Mouse (Mus musculus): ENCODE measurements around the gene Fam120a.

DNA sequence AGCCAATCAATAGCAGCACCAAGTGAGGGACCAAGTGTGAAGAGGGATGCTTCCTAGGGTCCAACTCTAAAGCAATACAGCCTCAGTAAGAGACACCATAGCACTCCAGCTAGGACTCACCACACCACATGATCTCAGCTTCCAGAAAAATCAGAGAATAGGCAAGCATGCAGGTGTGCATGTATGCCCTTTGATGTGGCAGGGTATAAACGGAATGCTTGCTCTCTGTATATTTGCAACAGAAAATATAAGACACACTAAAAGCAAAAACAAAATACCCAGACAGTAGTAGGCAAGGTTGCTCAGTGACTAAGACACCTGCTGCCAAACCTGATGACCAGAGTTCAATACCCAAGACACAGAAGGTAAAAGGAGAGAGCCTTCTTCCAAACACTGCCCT lies 124.3 kb downstream of the Fam120a start:
- TF ChIP-seq POLR2A (IDR thresholded peaks at IDR 0.05; ENCODE audit: insufficient read length, low read depth) (no peak), TCF12 (IDR thresholded peaks at IDR 0.05; ENCODE audit: insufficient read depth, poor library complexity, severe bottlenecking) (no peak), MYOG (IDR thresholded peaks at IDR 0.05; ENCODE audit: control insufficient read depth in 1 of 3, insufficient read depth in 1 of 3, insufficient read length in 2 of 3, low read depth in 2 of 3) (no peak), POLR2AphosphoS2 (IDR thresholded peaks at IDR 0.05; ENCODE audit: insufficient read length, low read depth) (no peak), E2F4 (IDR thresholded peaks at IDR 0.05; ENCODE audit: insufficient read depth) (no peak), CEBPB (IDR thresholded peaks at IDR 0.05; ENCODE audit: insufficient read depth, poor library complexity, severe bottlenecking) (no peak), USF1 (IDR thresholded peaks at IDR 0.05; ENCODE audit: low read depth) (no peak), MAX (IDR thresholded peaks at IDR 0.05; ENCODE audit: low read depth) (no peak), MYOD1 (IDR thresholded peaks at IDR 0.05; ENCODE audit: control insufficient read depth in 1 of 3, insufficient read length in 2 of 3, low read depth in 2 of 3) (no peak), SRF (IDR thresholded peaks at IDR 0.05; ENCODE audit: control insufficient read depth, insufficient read length, low read depth) (no peak), TCF3 (IDR thresholded peaks at IDR 0.05; ENCODE audit: insufficient read length, low read depth) (no peak), REST (IDR thresholded peaks at IDR 0.05; ENCODE audit: insufficient read depth, insufficient read length) (no peak)

Measured in myocyte (in vitro differentiated cells).